Mouse (Mus musculus): ENCODE results near the gene Dag1.

DNA sequence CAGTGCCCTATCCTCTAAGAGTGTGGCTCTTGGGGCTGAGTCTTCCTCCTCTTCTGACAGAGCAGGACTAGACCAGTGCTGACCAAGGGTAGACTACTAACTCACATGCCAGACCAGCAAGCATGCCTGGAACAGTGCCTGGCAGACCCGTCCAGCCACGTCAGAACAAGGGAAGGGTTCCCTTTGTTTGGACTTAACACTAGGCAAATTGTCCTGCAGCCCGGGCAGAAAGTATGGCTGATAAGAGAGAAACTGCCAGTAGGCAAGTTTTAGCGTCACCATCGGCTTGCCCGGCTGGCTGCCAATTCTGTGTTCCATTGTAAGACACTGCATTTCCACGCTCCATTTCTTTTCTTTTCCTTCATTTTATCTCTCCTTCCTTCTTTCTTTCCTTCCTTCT lies 3.9 kb upstream of the Dag1 start:
- TF ChIP-seq GATA1 (IDR thresholded peaks at IDR 0.05; ENCODE audit: low read length) (no peak), TAL1 (IDR thresholded peaks at IDR 0.05; ENCODE audit: low read length) (no peak)
